Mouse (Mus musculus) retina, postnatal 1 day (tissue): ENCODE measurements at regions not wholly inside any gene's neighbourhood (a gene's known extent, or its start where the extent isn't known, plus 50 kb on each side); places are given as distances from the start of the nearest gene placed in this dataset.

ENCODE experiments used
- DNase-seq: peaks from one replicate; pipeline ENCODE4 v3.0.0-alpha.2; 2012

DNA sequence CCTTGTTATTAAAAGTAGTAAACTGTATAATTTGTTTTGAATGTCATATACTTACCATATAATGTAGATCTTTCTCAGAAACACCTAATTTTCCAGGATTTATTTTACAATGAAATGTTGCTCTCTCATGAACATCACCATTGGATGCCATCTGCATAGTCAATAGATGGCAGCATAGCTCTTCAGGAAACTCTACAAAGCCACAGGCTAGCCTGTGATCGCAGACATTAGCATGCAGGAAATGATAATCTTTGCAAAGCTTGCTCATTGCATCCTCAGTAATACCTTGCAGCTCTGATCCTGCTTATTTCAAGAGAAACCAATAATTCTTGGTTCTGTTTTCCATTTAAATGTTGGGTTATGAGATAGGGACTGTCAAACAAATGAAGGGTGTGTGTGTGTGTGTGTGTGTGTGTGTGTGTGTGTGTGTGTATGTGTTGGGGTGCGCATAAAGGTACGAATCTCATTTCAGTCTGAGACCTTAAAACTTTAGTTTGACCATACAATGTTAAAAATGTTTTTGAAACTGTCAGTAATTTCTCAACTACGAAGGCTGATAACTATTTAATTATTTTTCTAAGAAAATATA, 1595.1 kb upstream of the Pcdh10 start:
- peak; percentile 49 for DNase-seq

DNA sequence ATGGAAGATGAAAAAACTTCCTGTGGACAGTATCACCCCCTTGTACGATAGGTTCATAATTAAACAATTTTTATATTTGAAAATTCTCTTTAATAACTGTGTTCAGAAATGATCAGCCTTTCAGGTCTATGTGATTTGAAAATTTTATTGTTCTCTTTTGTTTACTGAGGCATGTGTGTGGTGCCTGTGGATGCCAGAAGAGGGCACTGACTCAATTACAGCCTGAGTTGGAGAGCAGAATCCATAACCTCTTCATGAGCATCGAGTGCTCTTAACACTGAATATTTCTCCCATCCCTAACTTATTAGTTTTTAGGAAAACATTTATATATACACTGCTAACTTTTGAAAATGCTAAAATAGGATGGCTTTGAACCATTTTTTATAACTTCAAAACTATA, 1594.0 kb upstream of the Pcdh10 start:
- DNase-seq: peak; percentile 3
